Mouse (Mus musculus) brain, adult 2 months (tissue): ENCODE data around the gene Gm8159.
A peak's percentile ranks its signal among the peaks of the same experiment; 100 is the strongest.
"Not testable (repeated sequence)": the region's sequence is repeated elsewhere in the genome, so short reads cannot be mapped to it uniquely, and the experiment has no call there.

Source experiments
- DNase-seq: peaks from one replicate; pipeline ENCODE4 v3.0.0; 2011; ENCODE audit warnings: low read depth, low spot score

Gm8159 gene

GRCm38 (mm10) chr14:4632052-4632451 is at the start of gene Gm8159:
Gm8159 (plus strand) TSS chr14:4632352.
- DNase-seq: not testable (repeated sequence)

DNA sequence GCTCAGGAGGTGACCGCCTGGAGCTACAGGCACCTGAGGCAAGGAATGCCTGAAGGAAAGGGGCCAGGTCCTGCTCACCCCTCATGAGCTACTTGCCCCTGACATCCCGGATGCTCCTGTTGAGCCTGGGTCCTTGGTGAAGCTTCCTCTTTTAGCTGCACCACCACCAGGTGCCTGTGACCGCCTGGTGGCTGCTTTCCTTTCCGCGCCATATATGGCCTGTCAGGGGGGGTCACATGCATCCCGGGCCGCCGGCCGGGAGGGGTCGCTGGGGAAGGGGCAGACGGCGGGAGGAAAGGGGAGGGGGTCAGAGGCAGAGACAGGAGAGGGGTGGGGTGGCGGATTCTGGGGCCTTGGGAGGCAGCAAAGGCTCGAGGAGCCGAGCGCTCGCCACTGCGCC is 17.2 kb downstream of the Gm8159 start:
- DNase-seq: peak; percentile 1

- DNase-seq: not testable (repeated sequence)
Observed at GRCm38 (mm10) chr14:4650324-4650723, 18.2 kb downstream of the Gm8159 start.

- not testable (repeated sequence) for DNase-seq
Observed at GRCm38 (mm10) chr14:4663892-4664291, 31.7 kb downstream of the Gm8159 start, which contains the start of gene Gm3239. Gm3239 (plus strand) TSS chr14:4664192.
